Mouse (Mus musculus): ENCODE results near the gene Emc10.
A peak's percentile ranks its signal among the peaks of the same experiment; 100 is the strongest.

DNA sequence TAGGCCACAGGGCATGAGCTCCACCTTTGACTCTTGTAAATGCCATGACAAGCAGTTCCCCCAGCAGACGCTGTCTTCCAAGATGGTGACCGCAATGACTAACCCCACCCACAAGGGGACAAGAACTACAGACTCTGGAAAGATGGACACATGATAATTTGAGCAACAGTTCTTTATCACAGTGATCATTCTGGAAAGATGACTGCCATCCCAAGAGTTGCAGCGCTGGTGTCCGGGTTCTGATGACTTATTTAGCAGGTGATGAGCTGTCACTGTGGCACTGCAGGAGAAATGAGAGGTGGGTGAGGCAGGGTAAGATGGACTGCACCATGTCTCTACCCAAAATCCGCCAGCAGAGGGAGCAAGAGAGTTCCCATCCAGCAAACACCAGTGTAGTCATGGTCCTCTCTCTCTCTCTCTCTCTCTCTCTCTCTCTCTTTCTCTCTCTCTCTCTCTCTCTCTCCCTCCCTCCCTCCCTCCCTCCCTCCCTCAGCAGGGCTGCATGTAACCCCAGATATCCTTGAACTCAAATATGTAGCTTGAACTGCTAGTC is 5.3 kb upstream of the Emc10 start:
- TF ChIP-seq CTCF (IDR thresholded peaks at IDR 0.05; ENCODE audit: control insufficient read depth, insufficient read depth, insufficient replicate concordance, low read depth, low read length) = peak; percentile 59; the same call in 1 of the 2 replicates
- TF ChIP-seq POLR2A (IDR thresholded peaks at IDR 0.05; ENCODE audit: control insufficient read depth, low read depth, low read length) = no peak
